Mouse (Mus musculus) spleen, adult 2 months (tissue): ENCODE data around the gene Nufip2. TPM values are rescaled to one million over a fixed set of nuclear protein-coding genes. Genes with fewer than 3 reads are reported as not detected.

Experiments used
- DNase-seq, 2 experiments: peaks; one replicate each; pipeline versions ENCODE4 v3.0.0 to v3.0.0-alpha.2; 2012 to 2021; ENCODE audit warnings: low spot score in 2 of 2, low read depth in 1 of 2
- H3K27ac ChIP-seq: fragments of 200-500 bp; 2 replicates; pipeline ENCODE4 v1.5.1; 2012; ENCODE audit warnings: low read length, inconsistent platforms; ENCODE audit not compliant: insufficient read depth
- H3K27me3 ChIP-seq: fragments of 200-500 bp; 2 replicates; pipeline ENCODE4 v1.6.1; 2012; ENCODE audit warnings: mild to moderate bottlenecking, moderate library complexity, low read length, inconsistent platforms; ENCODE audit not compliant: control insufficient read depth, insufficient read depth
- H3K36me3 ChIP-seq: fragments of 200-500 bp; 2 replicates; pipeline ENCODE4 v1.6.1; 2012; ENCODE audit warnings: mild to moderate bottlenecking, low read length, inconsistent platforms; ENCODE audit not compliant: control insufficient read depth, insufficient read depth
- H3K4me1 ChIP-seq: fragments of 200-500 bp; 2 replicates; pipeline ENCODE4 v1.6.1; 2011; ENCODE audit warnings: inconsistent platforms; ENCODE audit not compliant: control insufficient read depth, insufficient read depth, insufficient read length
- H3K4me3 ChIP-seq: fragments of 200-500 bp; 2 replicates; pipeline ENCODE4 v1.5.1; 2011; ENCODE audit warnings: mild to moderate bottlenecking, inconsistent platforms; ENCODE audit not compliant: insufficient read depth, insufficient read length; ENCODE audit errors: extremely low read depth
- CTCF ChIP-seq: fragments of 200-500 bp; IDR thresholded peaks from 2 replicates; pipeline ENCODE4 v1.5.1; 2011; ENCODE audit warnings: mild to moderate bottlenecking, inconsistent platforms; ENCODE audit not compliant: insufficient read depth, insufficient read length, insufficient replicate concordance; ENCODE audit errors: extremely low read depth
- POLR2A ChIP-seq: fragments of 200-500 bp; IDR thresholded peaks from 2 replicates; pipeline ENCODE4 v1.6.1; 2011; ENCODE audit warnings: low read depth, low read length, inconsistent platforms
- WGBS: fragments of 180-500 bp; shearing (Covaris S2); methylation state at CpG from one replicate; pipeline ENCODE4 v1.1.7; 2018; 5-methylcytosine and 5-hydroxymethylcytosine counted together
- polyA plus RNA-seq: library from polyadenylated mRNA; depleted of rRNA; stranded (reverse); fragments of >200 nt; gene quantifications from 2 replicates; pipeline ENCODE4 v1.2.3, GENCODE M21; 2012

Gene Nufip2
- polyA plus RNA-seq, 1 experiment, result 13.5 TPM

- Histone ChIP-seq H3K27me3 (peaks cover 7% of the 10 kb centered on the region), H3K4me3 (no peak overlapping the region), H3K4me1 (no peaks in the 10 kb centered on the region), H3K27ac (no peak overlapping the region), H3K36me3 (no peaks in the 10 kb centered on the region)
- DNase-seq, result no peak
- TF ChIP-seq CTCF, result no peak
- no peak for TF ChIP-seq POLR2A
- WGBS, result 54% methylated on average over 4 of the region's 4 CpGs
These were observed 74.1 kb downstream of the Nufip2 start for GRCm38 (mm10) chr11:77760031-77760430.

GRCm38 (mm10) chr11:77762783-77763672, 77.1 kb downstream of the Nufip2 start, which contains the start of gene Myo18a:
Myo18a (plus strand) TSS chr11:77763246.
- DNase-seq, result peak; percentile 22 to 72
- H3K27ac ChIP-seq, result peak within 1 kb of the TSS; percentile 23; the same call in 1 of the 2 replicates
- 4% methylated on average over 77 of the region's 79 CpGs for WGBS
- peaks cover 11% of the 10 kb centered on the region for H3K27me3 ChIP-seq
- peaks cover 4% of the 10 kb centered on the region; the same call in 1 of the 2 replicates for H3K4me1 ChIP-seq
- TF ChIP-seq POLR2A, result no peak
- peak; percentile 79 for TF ChIP-seq CTCF
- H3K36me3 ChIP-seq, result no peaks in the 10 kb centered on the region
- peak within 1 kb of the TSS; percentile 64 for H3K4me3 ChIP-seq

DNA sequence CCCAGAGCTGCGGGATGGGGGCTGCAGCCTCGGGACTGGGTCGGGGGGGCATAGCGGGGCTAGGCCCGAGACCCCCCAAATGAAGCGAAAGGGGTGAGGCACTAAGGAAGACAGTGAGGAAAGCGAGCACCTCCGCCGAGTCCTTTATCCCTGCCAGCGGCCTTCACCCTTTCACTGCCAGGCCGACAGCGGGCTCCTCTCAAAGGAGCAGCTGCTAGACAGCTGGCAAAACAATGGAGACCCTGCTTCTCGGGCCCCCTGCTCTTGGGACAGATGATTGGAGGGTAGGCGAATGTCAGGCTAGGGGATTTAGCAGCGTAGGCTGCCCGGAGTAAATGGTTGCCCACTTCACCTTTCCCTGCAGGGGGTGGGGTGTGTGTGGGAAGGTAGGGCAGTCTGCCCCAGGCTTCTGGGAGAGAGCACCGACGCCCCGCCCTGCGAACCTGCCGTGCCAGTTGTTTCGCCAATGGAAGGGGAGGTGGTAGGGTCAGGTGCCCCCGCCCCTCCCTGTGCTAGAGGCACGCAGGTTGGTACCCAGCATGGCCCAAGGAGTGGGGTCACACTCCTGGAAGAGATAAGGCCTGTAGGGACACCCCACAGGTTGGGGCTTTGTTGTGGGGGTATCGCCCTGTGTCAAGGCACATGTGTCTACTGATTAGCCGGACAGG, 77.9 kb downstream of the Nufip2 start:
- DNase-seq, result no peak
- Histone ChIP-seq H3K27me3 (peaks cover 11% of the 10 kb centered on the region), H3K27ac (peak overlapping the region; percentile 23; the same call in 1 of the 2 replicates), H3K36me3 (no peaks in the 10 kb centered on the region), H3K4me1 (peaks cover 4% of the 10 kb centered on the region; the same call in 1 of the 2 replicates), H3K4me3 (peak overlapping the region; percentile 64)
- TF ChIP-seq POLR2A (no peak), CTCF (no peak)
- WGBS, result 19% methylated on average over 26 of the region's 26 CpGs

DNA sequence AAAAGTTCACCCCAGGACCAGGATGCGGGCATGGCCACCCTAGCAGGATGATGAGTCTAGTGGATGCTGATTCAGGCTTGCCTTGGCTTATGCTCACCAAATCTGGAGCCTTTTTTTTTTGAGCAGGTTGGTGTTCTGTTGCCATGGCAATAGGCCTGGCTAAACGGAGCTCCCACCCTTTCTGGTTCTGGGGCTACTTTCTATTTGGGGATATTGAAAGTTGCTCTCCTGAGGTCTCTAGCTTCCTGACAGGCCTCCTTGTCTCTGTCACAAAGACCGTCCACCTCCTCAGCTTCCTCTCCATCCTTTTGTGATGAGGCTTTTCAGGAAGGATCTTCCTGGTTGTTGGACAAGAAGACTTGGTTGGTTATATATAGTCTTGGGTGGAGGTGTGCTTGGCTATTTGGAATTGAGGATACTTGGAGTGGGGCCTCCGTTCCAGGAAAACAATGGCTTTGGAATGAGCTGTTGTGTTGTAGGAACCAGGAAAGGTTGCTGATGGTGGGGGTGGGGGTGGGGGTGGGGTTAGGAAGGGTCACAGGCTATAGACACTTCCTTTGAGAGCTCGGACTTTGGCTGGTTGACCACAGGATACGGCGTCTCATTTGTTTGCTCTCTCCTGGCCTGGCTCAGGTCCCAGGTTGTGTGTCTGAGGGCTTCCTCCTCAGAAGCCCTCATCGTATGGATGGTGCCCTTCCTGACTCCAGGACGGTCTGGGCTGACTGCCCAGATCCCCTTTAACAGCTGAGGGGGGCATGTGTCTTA, 78.9 kb downstream of the Nufip2 start:
- Histone ChIP-seq H3K36me3 (no peaks in the 10 kb centered on the region), H3K4me3 (no peak overlapping the region), H3K27me3 (peaks cover 11% of the 10 kb centered on the region), H3K27ac (no peak overlapping the region), H3K4me1 (peaks cover 4% of the 10 kb centered on the region; the same call in 1 of the 2 replicates)
- no peak for DNase-seq
- 58% methylated on average over 9 of the region's 9 CpGs for WGBS
- no peak for TF ChIP-seq CTCF
- TF ChIP-seq POLR2A, result no peak

- H3K27ac ChIP-seq, result no peak overlapping the region; the same call in 1 of the 2 replicates
- peaks cover 11% of the 10 kb centered on the region for H3K27me3 ChIP-seq
- 76% methylated on average over 4 of the region's 4 CpGs for WGBS
- no peak for DNase-seq
- H3K4me1 ChIP-seq, result peaks cover 4% of the 10 kb centered on the region; the same call in 1 of the 2 replicates
- H3K4me3 ChIP-seq, result no peak overlapping the region
- no peak for TF ChIP-seq POLR2A
- TF ChIP-seq CTCF, result no peak
- no peaks in the 10 kb centered on the region for H3K36me3 ChIP-seq
These were observed 79.5 kb downstream of the Nufip2 start for GRCm38 (mm10) chr11:77765459-77765777.

DNA sequence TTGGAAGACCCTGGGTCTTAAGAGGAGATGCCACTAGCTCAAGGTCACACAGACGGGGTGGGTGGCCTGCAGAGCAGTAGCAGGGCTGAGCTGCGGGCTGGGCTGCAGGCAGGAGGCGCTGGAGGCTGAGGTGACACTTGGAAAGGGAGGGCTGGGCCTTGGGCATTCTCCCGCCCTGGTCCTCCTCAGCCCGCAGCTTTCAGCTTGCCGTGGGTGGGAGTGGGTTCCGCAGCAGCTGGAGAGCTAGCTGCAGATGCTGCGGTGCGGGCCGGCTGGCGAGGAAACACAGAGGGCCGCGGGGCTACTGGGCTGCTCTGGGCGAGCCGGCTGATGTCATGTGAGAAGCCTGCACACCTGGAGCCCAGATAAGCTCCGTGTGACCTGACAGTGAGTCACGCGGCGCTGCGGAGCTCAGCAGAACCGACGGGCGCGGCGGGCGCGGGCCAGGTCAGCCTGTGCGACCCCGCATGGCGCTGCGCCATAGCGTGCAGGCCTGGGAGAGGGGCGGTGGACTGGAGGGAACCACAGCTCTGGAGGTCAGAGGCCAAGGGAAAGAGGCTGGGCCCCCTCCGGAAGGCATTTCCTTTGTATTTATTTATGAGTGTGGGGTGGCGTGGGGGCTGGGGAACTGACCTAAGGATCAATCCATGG, 80.5 kb downstream of the Nufip2 start:
- WGBS, result 7% methylated on average over 35 of the region's 35 CpGs
- H3K27ac ChIP-seq, result peak overlapping the region; percentile 26; the same call in 1 of the 2 replicates
- H3K4me3 ChIP-seq, result peak overlapping the region; percentile 55; the same call in 1 of the 2 replicates
- DNase-seq, result no peak
- peaks cover 4% of the 10 kb centered on the region; the same call in 1 of the 2 replicates for H3K4me1 ChIP-seq
- H3K36me3 ChIP-seq, result no peaks in the 10 kb centered on the region
- TF ChIP-seq CTCF (peak; percentile 44; the same call in 1 of the 2 replicates), POLR2A (no peak)
- H3K27me3 ChIP-seq, result peaks cover 11% of the 10 kb centered on the region
